Comparison of ENCODE assay signal across 8 mouse cellular contexts in the genomic region with DNA sequence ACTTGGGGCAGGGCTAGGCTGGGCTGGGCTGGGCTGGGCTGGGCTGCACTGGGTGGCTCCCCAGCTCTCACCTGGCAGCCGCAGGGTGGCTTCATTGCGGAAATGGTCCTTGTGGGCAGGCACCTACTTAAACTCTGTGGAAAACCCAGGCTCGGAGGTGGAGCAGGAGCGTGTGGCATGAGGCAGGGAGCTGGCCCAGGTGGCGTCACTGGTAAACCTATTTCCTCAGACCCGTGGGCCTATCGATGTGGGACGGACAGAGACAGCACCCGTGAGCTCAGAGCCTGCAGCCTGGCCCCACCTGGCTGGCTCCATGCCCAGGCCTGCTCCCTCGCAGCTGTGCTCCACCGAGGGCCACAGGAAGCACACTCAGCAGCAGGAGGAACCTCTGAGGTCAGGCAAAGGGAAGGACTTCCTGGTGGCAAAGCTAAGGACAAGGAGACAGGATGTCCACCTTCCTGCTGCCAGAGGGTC. TPM values are rescaled to one million over a fixed set of nuclear protein-coding genes. Genes with fewer than 3 reads are reported as not detected.
DNase-seq lines count a peak whose midpoint lies in the region; ATAC-seq and TF ChIP-seq lines count a peak whose summit lies in the region.

No protein-coding gene starts in this region.

- ATAC-seq in forebrain, embryonic 11.5 days (replicated peaks; ENCODE audit: low FRiP score) = no peak
- ATAC-seq in embryonic facial prominence, embryonic 14.5 days (ENCODE audit: low read depth) = no peak
- peak; percentile 7; the same call in 1 of the 2 replicates for ATAC-seq in liver, postnatal 0 days
- ATAC-seq in midbrain, embryonic 14.5 days (ENCODE audit: low FRiP score, low TSS enrichment) = no peak

- H3K9me3 ChIP-seq in forebrain, embryonic 10.5 days = no peaks in the 10 kb centered on the region
- no peaks in the 10 kb centered on the region for H3K9me3 ChIP-seq in forebrain, embryonic 11.5 days (ENCODE audit: control insufficient read depth, low read length)
- H3K9me3 ChIP-seq in embryonic facial prominence, embryonic 14.5 days (ENCODE audit: control insufficient read depth, low read length) = no peaks in the 10 kb centered on the region
- no peaks in the 10 kb centered on the region for H3K9me3 ChIP-seq in liver, postnatal 0 days (ENCODE audit: low read length)
- H3K9me3 ChIP-seq in midbrain, embryonic 14.5 days (ENCODE audit: control insufficient read depth, low read length) = no peaks in the 10 kb centered on the region

- no peak overlapping the region; the same call in 1 of the 2 replicates for H3K4me3 ChIP-seq in forebrain, embryonic 10.5 days
- no peak overlapping the region for H3K4me3 ChIP-seq in forebrain, embryonic 11.5 days (ENCODE audit: low read depth, low read length)
- no peak overlapping the region for H3K4me3 ChIP-seq in embryonic facial prominence, embryonic 14.5 days (ENCODE audit: low read depth, low read length)
- peak overlapping the region; percentile 62 for H3K4me3 ChIP-seq in liver, postnatal 0 days (ENCODE audit: low read depth, low read length)
- no peak overlapping the region for H3K4me3 ChIP-seq in midbrain, embryonic 14.5 days (replicated peaks; ENCODE audit: low read depth, low read length)

- no peak overlapping the region for H3K9ac ChIP-seq in forebrain, embryonic 11.5 days (ENCODE audit: low read length)
- H3K9ac ChIP-seq in embryonic facial prominence, embryonic 14.5 days (ENCODE audit: low read depth, low read length) = peak overlapping the region; percentile 25; the same call in 1 of the 2 replicates
- H3K9ac ChIP-seq in liver, postnatal 0 days (replicated peaks) = peak overlapping the region; percentile 72
- no peak overlapping the region for H3K9ac ChIP-seq in midbrain, embryonic 14.5 days (replicated peaks; ENCODE audit: low read length)

- H3K4me1 ChIP-seq in forebrain, embryonic 10.5 days = peaks cover 82% of the 10 kb centered on the region
- peaks cover 15% of the 10 kb centered on the region; the same call in 1 of the 2 replicates for H3K4me1 ChIP-seq in forebrain, embryonic 11.5 days (replicated peaks; ENCODE audit: control insufficient read depth, insufficient read depth, low read length)
- peaks cover 50% of the 10 kb centered on the region for H3K4me1 ChIP-seq in embryonic facial prominence, embryonic 14.5 days (ENCODE audit: control insufficient read depth, insufficient read depth, low read length)
- H3K4me1 ChIP-seq in liver, postnatal 0 days (ENCODE audit: insufficient read depth) = peaks cover 57% of the 10 kb centered on the region
- H3K4me1 ChIP-seq in midbrain, embryonic 14.5 days (ENCODE audit: control insufficient read depth, insufficient read depth, low read length) = peaks cover 35% of the 10 kb centered on the region

- H3K36me3 ChIP-seq in forebrain, embryonic 10.5 days (replicated peaks) = no peaks in the 10 kb centered on the region
- H3K36me3 ChIP-seq in forebrain, embryonic 11.5 days (ENCODE audit: control insufficient read depth, insufficient read depth, low read length) = no peaks in the 10 kb centered on the region
- H3K36me3 ChIP-seq in embryonic facial prominence, embryonic 14.5 days (ENCODE audit: control insufficient read depth, insufficient read depth, low read length) = no peaks in the 10 kb centered on the region
- H3K36me3 ChIP-seq in liver, postnatal 0 days (replicated peaks; ENCODE audit: insufficient read depth, low read length) = no peaks in the 10 kb centered on the region
- H3K36me3 ChIP-seq in midbrain, embryonic 14.5 days (ENCODE audit: control insufficient read depth, insufficient read depth, low read length) = no peaks in the 10 kb centered on the region

- WGBS in forebrain, embryonic 10.5 days = 81% methylated on average over 11 of the region's 11 CpGs
- 81% methylated on average over 11 of the region's 11 CpGs for WGBS in forebrain, embryonic 11.5 days
- 35% methylated on average over 11 of the region's 11 CpGs for WGBS in embryonic facial prominence, embryonic 14.5 days
- 20% methylated on average over 11 of the region's 11 CpGs for WGBS in liver, postnatal 0 days (ENCODE audit: insufficient replicate concordance)
- WGBS in midbrain, embryonic 14.5 days = 87% methylated on average over 11 of the region's 11 CpGs

- no peak for DNase-seq in forebrain, embryonic 10.5 days (ENCODE audit: extremely low spot score, low spot score)
- no peak for DNase-seq in forebrain, embryonic 11.5 days (ENCODE audit: low spot score)
- DNase-seq in embryonic facial prominence, embryonic 14.5 days (ENCODE audit: low spot score) = peak; percentile 62
- peak; percentile 71 for DNase-seq in kidney, adult 11 months
- peak; percentile 79 for DNase-seq in liver, postnatal 0 days
- DNase-seq in thymus, postnatal 14 days = peak; percentile 58
- no peak for DNase-seq in layer of hippocampus, postnatal 25 days (ENCODE audit: extremely low spot score in 1 of 2, low spot score in 1 of 2)
- DNase-seq in midbrain, embryonic 14.5 days = no peak

- TF ChIP-seq CTCF in liver, postnatal 0 days (IDR thresholded peaks at IDR 0.05; ENCODE audit: low read depth) = no peak

- peaks cover 31% of the 10 kb centered on the region for H3K27me3 ChIP-seq in forebrain, embryonic 10.5 days (ENCODE audit: poor library complexity, severe bottlenecking)
- peaks cover 2% of the 10 kb centered on the region; the same call in 1 of the 2 replicates for H3K27me3 ChIP-seq in forebrain, embryonic 11.5 days (ENCODE audit: control insufficient read depth, insufficient read depth, low read length)
- no peaks in the 10 kb centered on the region for H3K27me3 ChIP-seq in embryonic facial prominence, embryonic 14.5 days (replicated peaks; ENCODE audit: control insufficient read depth, insufficient read depth, low read length)
- no peaks in the 10 kb centered on the region for H3K27me3 ChIP-seq in liver, postnatal 0 days (ENCODE audit: insufficient read depth, low read length)
- H3K27me3 ChIP-seq in midbrain, embryonic 14.5 days (ENCODE audit: control insufficient read depth, insufficient read depth, low read length) = no peaks in the 10 kb centered on the region

- no peak for TF ChIP-seq EP300 in liver, postnatal 0 days (IDR thresholded peaks at IDR 0.05; ENCODE audit: low read depth)

- H3K4me2 ChIP-seq in forebrain, embryonic 11.5 days (ENCODE audit: low read depth, low read length, severe bottlenecking) = no peak overlapping the region
- H3K4me2 ChIP-seq in embryonic facial prominence, embryonic 14.5 days (ENCODE audit: low read depth, low read length) = no peak overlapping the region
- peak overlapping the region; percentile 98 for H3K4me2 ChIP-seq in liver, postnatal 0 days (ENCODE audit: low read depth, low read length)
- no peak overlapping the region for H3K4me2 ChIP-seq in midbrain, embryonic 14.5 days (ENCODE audit: low read length)

- peak overlapping the region; percentile 63 for H3K27ac ChIP-seq in forebrain, embryonic 10.5 days
- no peak overlapping the region for H3K27ac ChIP-seq in forebrain, embryonic 11.5 days (ENCODE audit: low read depth, low read length)
- H3K27ac ChIP-seq in embryonic facial prominence, embryonic 14.5 days (replicated peaks; ENCODE audit: low read depth, low read length) = peak overlapping the region; percentile 34
- H3K27ac ChIP-seq in liver, postnatal 0 days (ENCODE audit: low read depth) = peak overlapping the region; percentile 86
- H3K27ac ChIP-seq in midbrain, embryonic 14.5 days (replicated peaks; ENCODE audit: low read depth, low read length) = no peak overlapping the region

RNA-seq across cellular contexts. Expression of a gene that starts 3.5 kb away (rescaled TPM):
- 5.9 and 6.9 TPM in 2 replicates for polyA plus RNA-seq in forebrain, embryonic 10.5 days (2016; fragmentation: Nextera tagmentation; extraction: Ambion mirVana)
- polyA plus RNA-seq in forebrain, embryonic 11.5 days (2014; fragmentation: Nextera tagmentation; extraction: Ambion mirVana) = 5.4 and 6.7 TPM in 2 replicates
- 5.5 and 5.8 TPM in 2 replicates for polyA plus RNA-seq in embryonic facial prominence, embryonic 14.5 days (2014; fragmentation: Nextera tagmentation; extraction: Ambion mirVana)
- polyA plus RNA-seq in liver, postnatal 0 days (2015; fragmentation: Nextera tagmentation; extraction: Ambion mirVana) = 4.9 and 5.8 TPM in 2 replicates
- total RNA-seq in layer of hippocampus, postnatal 25 days (2021) = 1 to 10 TPM; 1.7 to 2.5 TPM
- polyA plus RNA-seq in midbrain, embryonic 14.5 days (2014; fragmentation: Nextera tagmentation; extraction: Ambion mirVana) = 12.7 and 13.4 TPM in 2 replicates

RNA-seq across cellular contexts. Expression of a gene that starts 42.8 kb away (rescaled TPM):
- polyA plus RNA-seq in forebrain, embryonic 10.5 days (2016; fragmentation: Nextera tagmentation; extraction: Ambion mirVana) = 41.0 and 43.2 TPM in 2 replicates
- polyA plus RNA-seq in forebrain, embryonic 11.5 days (2014; fragmentation: Nextera tagmentation; extraction: Ambion mirVana) = 40.5 and 42.0 TPM in 2 replicates
- 28.0 and 31.9 TPM in 2 replicates for polyA plus RNA-seq in embryonic facial prominence, embryonic 14.5 days (2014; fragmentation: Nextera tagmentation; extraction: Ambion mirVana)
- 5.6 and 6.4 TPM in 2 replicates for polyA plus RNA-seq in liver, postnatal 0 days (2015; fragmentation: Nextera tagmentation; extraction: Ambion mirVana)
- 100 to 1,000 TPM in 1 of 2 experiments, 10 to 100 TPM in 1; 79.4 to 103 TPM for total RNA-seq in layer of hippocampus, postnatal 25 days (2021)
- polyA plus RNA-seq in midbrain, embryonic 14.5 days (2014; fragmentation: Nextera tagmentation; extraction: Ambion mirVana) = 39.0 and 44.7 TPM in 2 replicates

RNA-seq across cellular contexts. Expression of a gene that starts 58.6 kb away (rescaled TPM):
- polyA plus RNA-seq in forebrain, embryonic 10.5 days (2016; fragmentation: Nextera tagmentation; extraction: Ambion mirVana) = 9.8 and 10.1 TPM in 2 replicates
- polyA plus RNA-seq in forebrain, embryonic 11.5 days (2014; fragmentation: Nextera tagmentation; extraction: Ambion mirVana) = 7.5 and 8.3 TPM in 2 replicates
- 7.1 and 8.1 TPM in 2 replicates for polyA plus RNA-seq in embryonic facial prominence, embryonic 14.5 days (2014; fragmentation: Nextera tagmentation; extraction: Ambion mirVana)
- polyA plus RNA-seq in liver, postnatal 0 days (2015; fragmentation: Nextera tagmentation; extraction: Ambion mirVana) = 15.7 and 19.1 TPM in 2 replicates
- total RNA-seq in layer of hippocampus, postnatal 25 days (2021) = 10 to 100 TPM; 10.0 to 10.6 TPM
- polyA plus RNA-seq in midbrain, embryonic 14.5 days (2014; fragmentation: Nextera tagmentation; extraction: Ambion mirVana) = 9.2 and 10.3 TPM in 2 replicates

Comparison
In these comparisons a context has a peak if more than half of its experiments do, and no peak if none do; other contexts are left out.
1. H3K27ac ChIP-seq: peak in forebrain, embryonic 10.5 days (single experiment), embryonic facial prominence, embryonic 14.5 days (single experiment) and liver, postnatal 0 days (single experiment); none in forebrain, embryonic 11.5 days (single experiment) and midbrain, embryonic 14.5 days (single experiment).
2. DNase-seq: peak in embryonic facial prominence, embryonic 14.5 days (single experiment), kidney, adult 11 months (single experiment), liver, postnatal 0 days (single experiment) and thymus, postnatal 14 days (single experiment); none in forebrain, embryonic 10.5 days (single experiment), forebrain, embryonic 11.5 days (single experiment), layer of hippocampus, postnatal 25 days (0 of 2) and midbrain, embryonic 14.5 days (single experiment).
3. H3K9ac ChIP-seq: peak in embryonic facial prominence, embryonic 14.5 days (single experiment) and liver, postnatal 0 days (single experiment); none in forebrain, embryonic 11.5 days (single experiment) and midbrain, embryonic 14.5 days (single experiment).